ENCODE assay signal across 10 mouse cellular contexts in genomic region chr16:60941767-60942166, GRCm38 (mm10).
DNase-seq lines count a peak whose midpoint lies in the region; TF ChIP-seq lines count a peak whose summit lies in the region.
"Had no signal": no experiment of that assay in that cellular context is flagged by ENCODE, and none has a peak within 500 bp of the region (broad histone marks: within the 10 kb centered on the region; RNA-seq: fewer than 3 reads in every experiment).

No protein-coding gene starts in this region.

- H3K4me3 ChIP-seq in kidney, adult 2 months (ENCODE audit: insufficient read depth, low read depth, low read length): no peak overlapping the region
- no peak overlapping the region for H3K4me3 ChIP-seq in ES-E14 (ENCODE audit: insufficient read depth in 1 of 2, low read depth in 1 of 2, low read length in 2 of 2, poor library complexity in 1 of 2, severe bottlenecking in 1 of 2)
- H3K4me3 ChIP-seq: hindbrain, embryonic 15.5 days; limb, embryonic 10.5 days had no signal

- no peak overlapping the region for H3K27ac ChIP-seq in kidney, adult 2 months (ENCODE audit: insufficient read depth, low read depth, low read length)
- no peak overlapping the region for H3K27ac ChIP-seq in ES-E14 (ENCODE audit: insufficient read depth, low read depth, low read length, poor library complexity, severe bottlenecking)
- H3K27ac ChIP-seq: hindbrain, embryonic 15.5 days; limb, embryonic 10.5 days had no signal

- TF ChIP-seq POLR2A in kidney, adult 2 months (IDR thresholded peaks at IDR 0.05; ENCODE audit: low read depth, low read length): no peak

- no peak overlapping the region for H3K9ac ChIP-seq in ES-E14 (ENCODE audit: insufficient read depth, low read depth, low read length, poor library complexity, severe bottlenecking)
- H3K9ac ChIP-seq: hindbrain, embryonic 15.5 days had no signal

- in situ Hi-C loops in ES-E14 (cut with MboI; ENCODE audit: low sequenced_read_pairs in 2 of 2, unreplicated experiment in 2 of 2): no loop called here

- H3K36me3 ChIP-seq in kidney, adult 2 months (ENCODE audit: control insufficient read depth, insufficient read depth, low read length): no peaks in the 10 kb centered on the region
- H3K36me3 ChIP-seq in ES-E14 (ENCODE audit: control insufficient read depth, insufficient read depth, low read length, poor library complexity, severe bottlenecking): no peaks in the 10 kb centered on the region
- H3K36me3 ChIP-seq: hindbrain, embryonic 15.5 days; limb, embryonic 10.5 days had no signal

- WGBS in kidney, adult 2 months: 62% methylated on average over 5 of the region's 5 CpGs

- H3K4me1 ChIP-seq in kidney, adult 2 months (ENCODE audit: control insufficient read depth, insufficient read depth, low read length): no peaks in the 10 kb centered on the region
- no peaks in the 10 kb centered on the region for H3K4me1 ChIP-seq in ES-E14 (ENCODE audit: control insufficient read depth in 2 of 2, insufficient read depth in 2 of 2, low read length in 2 of 2, poor library complexity in 1 of 2)
- H3K4me1 ChIP-seq: hindbrain, embryonic 15.5 days; limb, embryonic 10.5 days had no signal

- TF ChIP-seq CTCF in kidney, adult 2 months (conservative IDR thresholded peaks at IDR 0.05; ENCODE audit: insufficient read depth, insufficient read length, low read depth, low read length): peak; percentile 18; the same call in 1 of the 2 replicates

- no peaks in the 10 kb centered on the region for H3K27me3 ChIP-seq in kidney, adult 2 months (replicated peaks; ENCODE audit: control insufficient read depth, insufficient read depth, low read length)
- H3K27me3 ChIP-seq: hindbrain, embryonic 15.5 days had no signal

- H3K9me3 ChIP-seq in ES-E14 (ENCODE audit: control insufficient read depth, insufficient read depth, low read depth, low read length): no peaks in the 10 kb centered on the region
- H3K9me3 ChIP-seq: hindbrain, embryonic 15.5 days; limb, embryonic 10.5 days had no signal

- DNase-seq in kidney, adult 2 months: no peak
- no peak for DNase-seq in kidney, postnatal 14 days
- peak; percentile 36 for DNase-seq in A20 (ENCODE audit: low read depth, low spot score)
- DNase-seq in ES-E14 (ENCODE audit: low read depth, low spot score): peak; percentile 26
- DNase-seq in embryo, embryonic 10.5 days (ENCODE audit: low spot score): peak; percentile 4
- DNase-seq in spleen, postnatal 14 days (ENCODE audit: low spot score in 2 of 2): no peak
- DNase-seq in gastrocnemius, postnatal 10 days: no peak
- DNase-seq in urinary bladder, postnatal 14 days (ENCODE audit: low spot score): no peak

TF ChIP-seq in ES-E14, 5 proteins besides CTCF, POLR2A, EP300 and RAD21:
- TF ChIP-seq ZC3H11A (IDR thresholded peaks at IDR 0.05; ENCODE audit: borderline replicate concordance, low read depth, low read length) (no peak), ZNF384 (IDR thresholded peaks at IDR 0.05; ENCODE audit: low read depth, low read length) (no peak), HCFC1 (IDR thresholded peaks at IDR 0.05; ENCODE audit: borderline replicate concordance, insufficient read depth, low read length) (no peak), CHD2 (IDR thresholded peaks at IDR 0.05; ENCODE audit: low read depth, low read length) (no peak)
TF ChIP-seq in ES-E14: peak in this region for 0.

Comparison
In these comparisons a context has a peak if more than half of its experiments do, and no peak if none do; other contexts are left out.
1. DNase-seq: peak in A20 (single experiment), ES-E14 (single experiment) and embryo, embryonic 10.5 days (single experiment); none in kidney, adult 2 months (single experiment), kidney, postnatal 14 days (single experiment), spleen, postnatal 14 days (0 of 2), gastrocnemius, postnatal 10 days (single experiment) and urinary bladder, postnatal 14 days (single experiment).